Mouse (Mus musculus): ENCODE data around the gene Add3.

DNA sequence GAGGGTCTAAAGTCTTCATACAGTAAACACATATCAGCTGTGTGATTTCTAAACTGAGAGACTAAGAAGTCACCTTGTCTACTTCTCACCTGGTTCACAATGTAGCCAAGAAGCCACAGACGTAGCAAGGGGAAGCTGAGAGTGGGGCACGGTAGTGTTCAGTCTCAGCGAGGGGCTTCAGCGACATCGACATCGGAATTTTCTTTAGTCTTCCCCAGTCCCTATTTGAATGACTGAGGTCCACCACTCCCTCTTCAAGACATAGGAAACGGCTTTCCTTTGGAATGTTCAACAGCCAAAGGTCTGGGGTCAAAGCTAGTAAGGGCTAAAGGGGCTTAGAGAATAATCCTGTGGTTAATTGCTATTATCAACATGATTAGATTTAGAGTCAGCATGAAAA is 121.8 kb downstream of the Add3 start:
- TF ChIP-seq CTCF (IDR thresholded peaks at IDR 0.05; ENCODE audit: low read depth, low read length) (no peak), TAL1 (conservative IDR thresholded peaks at IDR 0.05; ENCODE audit: low read depth, low read length) (no peak)
